Mouse (Mus musculus): ENCODE measurements around the gene Slfn14. TPM values are rescaled to one million over a fixed set of nuclear protein-coding genes. Genes with fewer than 3 reads are reported as not detected.

Gene Slfn14
- total RNA-seq (2023): under 1 TPM; 0.49 to 0.51 TPM

GRCm38 (mm10) chr11:83286566-83286965, at the start of gene Slfn14:
Gene Slfn14 (minus strand): TSS chr11:83286726.

GRCm38 (mm10) chr11:83302526-83303251, 16.2 kb upstream of the Slfn14 start, which contains the start of gene Pex12:
Gene Pex12 (minus strand): TSS chr11:83302586.

DNA sequence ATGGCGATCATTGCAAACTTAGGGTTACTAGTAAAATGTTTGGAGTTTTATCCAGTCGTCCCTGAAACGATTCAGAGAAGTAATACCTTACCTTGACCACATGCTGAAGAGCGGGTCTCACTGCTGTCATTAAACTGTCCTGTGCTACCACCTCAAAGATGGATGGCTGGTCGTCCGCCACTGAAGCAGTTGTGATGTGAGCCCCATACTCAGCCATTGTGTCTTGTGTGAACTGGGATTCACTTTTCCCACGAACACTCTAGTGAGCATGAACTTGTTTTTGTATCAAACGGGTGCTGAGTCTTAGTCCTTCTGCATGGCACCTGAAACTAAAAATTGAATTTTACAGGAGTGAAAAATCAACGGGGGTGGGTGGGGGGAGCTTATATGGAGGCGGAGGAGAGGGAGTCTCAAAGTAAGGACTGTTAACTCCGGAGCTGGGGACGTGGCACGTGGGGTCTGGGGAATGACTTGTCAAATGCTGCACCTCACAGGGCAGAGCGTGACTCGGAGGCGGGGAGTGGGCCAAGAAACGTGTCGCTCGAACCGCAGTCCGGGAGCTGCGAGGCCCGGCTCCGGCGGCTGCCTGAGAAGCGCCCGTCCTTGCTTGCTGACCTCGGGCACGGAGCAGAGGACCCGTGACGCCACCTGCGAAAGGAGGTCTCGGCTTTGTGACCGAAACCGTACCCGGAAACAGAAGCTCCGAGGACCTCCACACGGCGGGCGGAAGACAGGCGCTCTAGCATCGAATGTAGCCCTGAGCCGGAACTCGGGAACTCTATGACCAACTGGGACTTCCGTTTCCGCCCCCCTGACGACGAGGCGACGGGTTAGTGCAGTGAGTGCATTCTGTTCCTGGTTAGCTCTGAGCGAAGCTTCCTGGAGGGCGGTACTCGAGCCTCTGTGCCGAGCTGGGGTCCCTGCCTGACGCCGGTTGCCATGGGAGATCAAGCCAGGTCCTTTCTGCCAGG, 12.0 kb upstream of the Slfn14 start, which contains the start of gene Ap2b1:
TSS of gene Ap2b1 (plus strand) at position 800 of the 971 bp plus-strand sequence.

Other genes starting within 250 kb of the Slfn14 start
- gene Slfn2, start 221.6 kb downstream of the Slfn14 start, total RNA-seq (2023): 100 to 1,000 TPM; 344 to 353 TPM
- 100 to 1,000 TPM; 117 to 118 TPM for gene Slfn1, start 169.9 kb downstream of the Slfn14 start, total RNA-seq (2023)
- 100 to 1,000 TPM; 335 to 391 TPM for gene Slfn4, start 111.5 kb downstream of the Slfn14 start, total RNA-seq (2023)
- gene Slfn3, start 95.4 kb downstream of the Slfn14 start, total RNA-seq (2023): 10 to 100 TPM; 43.7 to 48.5 TPM
- gene Ap2b1, start 12.3 kb upstream of the Slfn14 start, total RNA-seq (2023): 10 to 100 TPM; 75.2 to 89.5 TPM
- gene Pex12, start 15.9 kb upstream of the Slfn14 start, total RNA-seq (2023): 1 to 10 TPM; 5.9 to 7.1 TPM
- gene Rasl10b, start 122.4 kb upstream of the Slfn14 start, total RNA-seq (2023): under 1 TPM in 1 of 2 experiments, not detected in 1; 0.49 TPM
- under 1 TPM in 1 of 2 experiments, not detected in 1; 0.13 TPM for gene Gas2l2, start 142.7 kb upstream of the Slfn14 start, total RNA-seq (2023)
- gene 1700020L24Rik, start 151.0 kb upstream of the Slfn14 start, total RNA-seq (2023): 10 to 100 TPM; 46.4 to 53.4 TPM
- gene Mmp28, start 176.3 kb upstream of the Slfn14 start, total RNA-seq (2023): 1 to 10 TPM; 1.4 to 2.2 TPM
- gene Taf15, start 186.4 kb upstream of the Slfn14 start, total RNA-seq (2023): 10 to 100 TPM; 73.5 to 74.1 TPM
- gene Heatr9, start 235.4 kb upstream of the Slfn14 start, total RNA-seq (2023): not detected
- 1 to 10 TPM in 1 of 2 experiments, under 1 TPM in 1; 0.82 to 1.2 TPM for gene Ccl5, start 243.8 kb upstream of the Slfn14 start, total RNA-seq (2023)